Mouse (Mus musculus) G1E (cell line): ENCODE data around the gene Pawr.

ENCODE experiments used
- CTCF ChIP-seq: IDR thresholded peaks from 2 replicates; pipeline ENCODE4 v1.5.1; 2012; ENCODE audit warnings: low read depth, low read length, inconsistent platforms, mixed read lengths
- TAL1 ChIP-seq: conservative IDR thresholded peaks from 2 replicates; pipeline ENCODE4 v1.6.1; 2012; ENCODE audit warnings: low read depth, low read length, inconsistent platforms, mixed read lengths

DNA sequence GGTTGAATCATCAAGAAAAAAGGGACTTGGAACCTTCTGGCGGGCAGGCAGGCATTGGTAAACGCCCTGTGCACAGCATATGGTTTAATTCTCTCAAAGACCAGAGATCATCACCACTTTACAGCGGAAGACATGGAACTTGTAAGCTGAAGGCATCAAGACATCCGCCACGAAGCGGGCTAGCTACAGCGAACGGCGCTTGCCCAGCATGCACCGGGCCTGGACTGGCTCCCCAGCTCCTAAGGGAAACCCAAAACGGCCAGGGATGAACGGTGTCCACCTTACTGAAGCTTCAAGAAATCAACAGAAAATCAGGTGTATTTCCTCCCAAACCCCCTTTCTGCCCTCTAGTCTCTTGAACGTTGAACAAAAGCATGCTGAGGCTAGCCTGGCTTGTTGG is 33.7 kb upstream of the Pawr start:
- TF ChIP-seq TAL1 (no peak), CTCF (no peak)
